Mouse (Mus musculus): Measurements from ENCODE around the gene Rassf1. TPM values are rescaled to one million over a fixed set of nuclear protein-coding genes. Genes with fewer than 3 reads are reported as not detected.

The Rassf1 gene
- total and polyA plus RNA-seq, 3 experiments: 11.6 to 17.7 (median 15.3) TPM

- peak; percentile 46; the same call in 1 of the 2 replicates for TF ChIP-seq MAX (IDR thresholded peaks at IDR 0.05; ENCODE audit: low read length)
- TF ChIP-seq SIN3A (IDR thresholded peaks at IDR 0.05; ENCODE audit: low read length): 0 out of 2 replicates have a peak, but pooled peaks have one; percentile 61
- peak; percentile 94 to 99 for TF ChIP-seq CTCF (conservative IDR thresholded peaks at IDR 0.05 in 1 of 2, IDR thresholded peaks at IDR 0.05 in 1 of 2; ENCODE audit: low read depth in 2 of 2, low read length in 2 of 2)
- peak; percentile 92 for TF ChIP-seq ZC3H11A (IDR thresholded peaks at IDR 0.05; ENCODE audit: low read depth, low read length)
- peak; percentile 33; the same call in 1 of the 2 replicates for TF ChIP-seq POLR2A (IDR thresholded peaks at IDR 0.05; ENCODE audit: low read depth, low read length)
- peak; percentile 52; the same call in 1 of the 2 replicates for TF ChIP-seq BHLHE40 (IDR thresholded peaks at IDR 0.05; ENCODE audit: low read depth, low read length)
Measured at GRCm38 (mm10) chr9:107602068-107602648, 50.8 kb downstream of the Rassf1 start (continued).

GRCm38 (mm10) chr9:107603251-107603650 is 51.9 kb downstream of the Rassf1 start:
- Histone ChIP-seq H3K4me3 (replicated peaks in 1 of 3; ENCODE audit: low read depth in 2 of 3, low read length in 2 of 3, poor library complexity in 1 of 3) (no peak overlapping the region), H3K4me2 (ENCODE audit: insufficient read depth, low read depth, poor library complexity, severe bottlenecking) (peak overlapping the region; percentile 0; the same call in 1 of the 2 replicates), H3K4me1 (ENCODE audit: control insufficient read depth in 1 of 2, insufficient read depth in 2 of 2) (peaks cover 27 to 63% of the 10 kb centered on the region in 2 experiments), H3K27ac (ENCODE audit: insufficient read depth, low read depth) (no peak overlapping the region), H3K27me3 (replicated peaks) (no peaks in the 10 kb centered on the region), H3K79me2 (replicated peaks; ENCODE audit: control insufficient read depth, extremely low read depth, insufficient read depth, poor library complexity, severe bottlenecking) (no peaks in the 10 kb centered on the region), H3K9ac (ENCODE audit: insufficient read depth, low read depth) (no peak overlapping the region), H3K9me3 (replicated peaks; ENCODE audit: low read length) (no peaks in the 10 kb centered on the region), H3K36me3 (replicated peaks in 1 of 2; ENCODE audit: control insufficient read depth in 1 of 2, insufficient read depth in 1 of 2, low read length in 1 of 2) (peaks cover 4 to 35% of the 10 kb centered on the region in 2 experiments)
- peak; percentile 85 for DNase-seq (ENCODE audit: extremely low read depth)
- TF ChIP-seq ETS1 (conservative IDR thresholded peaks at IDR 0.05; ENCODE audit: low read depth, low read length): peak; percentile 64
- peak; percentile 76 for TF ChIP-seq BHLHE40 (IDR thresholded peaks at IDR 0.05; ENCODE audit: low read depth, low read length)
- 0 out of 2 replicates have a peak, but pooled peaks have one; percentile 47 for TF ChIP-seq KAT2A (IDR thresholded peaks at IDR 0.05; ENCODE audit: insufficient replicate concordance, low read length)
- 0 out of 2 replicates have a peak, but pooled peaks have one; percentile 18 for TF ChIP-seq TBP (conservative IDR thresholded peaks at IDR 0.05; ENCODE audit: low read depth, low read length)
- TF ChIP-seq UBTF (IDR thresholded peaks at IDR 0.05; ENCODE audit: low read depth, low read length): no peak; the same call in 1 of the 2 replicates
- no peak for TF ChIP-seq ZKSCAN1 (IDR thresholded peaks at IDR 0.05; ENCODE audit: borderline replicate concordance, low read depth, low read length)
- TF ChIP-seq ZMIZ1 (IDR thresholded peaks at IDR 0.05; ENCODE audit: low read depth, low read length): 0 out of 2 replicates have a peak, but pooled peaks have one; percentile 50
- no peak for TF ChIP-seq ZNF384 (IDR thresholded peaks at IDR 0.05; ENCODE audit: low read depth, low read length)
- TF ChIP-seq MEF2A (IDR thresholded peaks at IDR 0.05; ENCODE audit: borderline replicate concordance, low read depth, low read length): peak; percentile 67; the same call in 1 of the 2 replicates
- TF ChIP-seq CHD2 (IDR thresholded peaks at IDR 0.05; ENCODE audit: low read length): 0 out of 2 replicates have a peak, but pooled peaks have one; percentile 37
- peak; percentile 64; the same call in 1 of the 2 replicates for TF ChIP-seq TCF12 (IDR thresholded peaks at IDR 0.05; ENCODE audit: low read depth, low read length)
- TF ChIP-seq SMC3 (IDR thresholded peaks at IDR 0.05; ENCODE audit: low read depth, low read length): peak; percentile 9; the same call in 1 of the 2 replicates
- TF ChIP-seq MAZ (IDR thresholded peaks at IDR 0.05; ENCODE audit: low read depth, low read length): peak; percentile 54; the same call in 1 of the 2 replicates
- peak; percentile 60 for TF ChIP-seq MXI1 (IDR thresholded peaks at IDR 0.05; ENCODE audit: low read depth, low read length)
- 0 out of 2 replicates have a peak, but pooled peaks have one; percentile 50 for TF ChIP-seq EP300 (IDR thresholded peaks at IDR 0.05; ENCODE audit: low read length)
- dilution Hi-C loops (cut with MboI; ENCODE audit: extremely low pct_ligation_motif_present, extremely low pct_unique_long_range_greater_than_20kb, low sequenced_read_pairs) (no loop called here), in situ Hi-C loops (cut with MboI; ENCODE audit: low pct_ligation_motif_present, low pct_unique_long_range_greater_than_20kb, low sequenced_read_pairs) (no loop called here)
